Mouse (Mus musculus) bone marrow macrophage, adult 2 months (primary cell): ENCODE results near the gene Taar6. TPM values are rescaled to one million over a fixed set of nuclear protein-coding genes. Genes with fewer than 3 reads are reported as not detected.

ENCODE experiments used
- H3K27ac ChIP-seq: 2 replicates; pipeline ENCODE4 v1.5.1; 2012; ENCODE audit warnings: low read depth, low read length; ENCODE audit not compliant: insufficient read depth
- H3K4me1 ChIP-seq: 2 replicates; pipeline ENCODE4 v1.6.1; 2012; ENCODE audit warnings: low read length; ENCODE audit not compliant: control insufficient read depth, insufficient read depth
- H3K4me3 ChIP-seq: 2 replicates; pipeline ENCODE4 v1.5.1; 2012; ENCODE audit warnings: mild to moderate bottlenecking, low read length, moderate library complexity; ENCODE audit not compliant: insufficient read depth
- CTCF ChIP-seq: IDR thresholded peaks from 2 replicates; pipeline ENCODE4 v1.5.1; 2012; ENCODE audit warnings: low read depth, mild to moderate bottlenecking, low read length, moderate library complexity
- POLR2A ChIP-seq: IDR thresholded peaks from 2 replicates; pipeline ENCODE4 v1.6.1; 2012; ENCODE audit warnings: mild to moderate bottlenecking, low read depth, low read length, borderline replicate concordance
- polyA plus RNA-seq: library from polyadenylated mRNA; stranded (reverse); fragments of >200 nt; gene quantifications from 2 replicates; pipeline ENCODE4 v1.2.4, GENCODE M21; 2012; ENCODE audit not compliant: missing spikeins, insufficient read depth, insufficient read length

The Taar6 gene
- not detected in 2 replicates for polyA plus RNA-seq

- Histone ChIP-seq H3K27ac (no peak within 1 kb of the TSS), H3K4me3 (no peak within 1 kb of the TSS), H3K4me1 (peaks cover 2% of the 10 kb centered on the region; the same call in 1 of the 2 replicates)
- TF ChIP-seq CTCF (no peak), POLR2A (no peak)
These were observed at the start of gene Taar6 for GRCm38 (mm10) chr10:23985546-23985945. Gene Taar6 (minus strand): TSS chr10:23985646.

- no peaks in the 10 kb centered on the region for H3K4me1 ChIP-seq
- no peak for TF ChIP-seq CTCF
- no peak for TF ChIP-seq POLR2A
- H3K4me3 ChIP-seq = no peak overlapping the region
- no peak overlapping the region for H3K27ac ChIP-seq
These were observed 45.9 kb upstream of the Taar6 start for GRCm38 (mm10) chr10:24031347-24031746.

- TF ChIP-seq POLR2A (no peak), CTCF (no peak)
- H3K27ac ChIP-seq = no peak within 1 kb of the TSS
- no peaks in the 10 kb centered on the region for H3K4me1 ChIP-seq
- no peak within 1 kb of the TSS for H3K4me3 ChIP-seq
These were observed 41.5 kb upstream of the Taar6 start, which contains the start of gene Taar7d for GRCm38 (mm10) chr10:24026922-24027321. Gene Taar7d (plus strand): TSS chr10:24027222.

GRCm38 (mm10) chr10:24008143-24008542 lies 22.7 kb upstream of the Taar6 start:
- no peak for TF ChIP-seq CTCF
- TF ChIP-seq POLR2A = no peak
- Histone ChIP-seq H3K4me3 (no peak overlapping the region), H3K4me1 (no peaks in the 10 kb centered on the region), H3K27ac (no peak overlapping the region)

GRCm38 (mm10) chr10:24007034-24007433 lies 21.6 kb upstream of the Taar6 start:
- Histone ChIP-seq H3K27ac (no peak overlapping the region), H3K4me1 (no peaks in the 10 kb centered on the region), H3K4me3 (no peak overlapping the region)
- no peak for TF ChIP-seq POLR2A
- no peak for TF ChIP-seq CTCF

- TF ChIP-seq POLR2A (no peak), CTCF (no peak)
- H3K4me3 ChIP-seq = no peak overlapping the region
- H3K4me1 ChIP-seq = no peaks in the 10 kb centered on the region
- H3K27ac ChIP-seq = no peak overlapping the region
These were observed 21.0 kb upstream of the Taar6 start for GRCm38 (mm10) chr10:24006442-24006841.

GRCm38 (mm10) chr10:23999639-24000038 lies 14.2 kb upstream of the Taar6 start, which contains the start of gene Taar7b:
Gene Taar7b (plus strand): TSS chr10:23999939.
- Histone ChIP-seq H3K4me1 (no peaks in the 10 kb centered on the region), H3K4me3 (no peak within 1 kb of the TSS), H3K27ac (no peak within 1 kb of the TSS)
- TF ChIP-seq POLR2A (no peak), CTCF (no peak)

- Histone ChIP-seq H3K4me1 (no peaks in the 10 kb centered on the region), H3K27ac (no peak within 1 kb of the TSS), H3K4me3 (no peak within 1 kb of the TSS)
- no peak for TF ChIP-seq CTCF
These were observed 7.9 kb upstream of the Taar6 start, which contains the start of gene Taar7a for GRCm38 (mm10) chr10:23993381-23993780. Gene Taar7a (minus strand): TSS chr10:23993481.

GRCm38 (mm10) chr10:23986419-23986818 lies 973 bp upstream of the Taar6 start:
- Histone ChIP-seq H3K27ac (no peak overlapping the region), H3K4me3 (no peak overlapping the region), H3K4me1 (peaks cover 2% of the 10 kb centered on the region; the same call in 1 of the 2 replicates)
- TF ChIP-seq POLR2A = no peak
- TF ChIP-seq CTCF = no peak

GRCm38 (mm10) chr10:23978901-23979705 lies 6.3 kb downstream of the Taar6 start:
- Histone ChIP-seq H3K4me1 (peaks cover 5% of the 10 kb centered on the region; the same call in 1 of the 2 replicates), H3K4me3 (no peak overlapping the region), H3K27ac (no peak overlapping the region)
- peak; percentile 81 for TF ChIP-seq CTCF
- TF ChIP-seq POLR2A = no peak
